Mouse (Mus musculus): ENCODE results near the gene Mtch1.
"Not testable (repeated sequence)": the region's sequence is repeated elsewhere in the genome, so short reads cannot be mapped to it uniquely, and the experiment has no call there.

Mtch1 gene

DNA sequence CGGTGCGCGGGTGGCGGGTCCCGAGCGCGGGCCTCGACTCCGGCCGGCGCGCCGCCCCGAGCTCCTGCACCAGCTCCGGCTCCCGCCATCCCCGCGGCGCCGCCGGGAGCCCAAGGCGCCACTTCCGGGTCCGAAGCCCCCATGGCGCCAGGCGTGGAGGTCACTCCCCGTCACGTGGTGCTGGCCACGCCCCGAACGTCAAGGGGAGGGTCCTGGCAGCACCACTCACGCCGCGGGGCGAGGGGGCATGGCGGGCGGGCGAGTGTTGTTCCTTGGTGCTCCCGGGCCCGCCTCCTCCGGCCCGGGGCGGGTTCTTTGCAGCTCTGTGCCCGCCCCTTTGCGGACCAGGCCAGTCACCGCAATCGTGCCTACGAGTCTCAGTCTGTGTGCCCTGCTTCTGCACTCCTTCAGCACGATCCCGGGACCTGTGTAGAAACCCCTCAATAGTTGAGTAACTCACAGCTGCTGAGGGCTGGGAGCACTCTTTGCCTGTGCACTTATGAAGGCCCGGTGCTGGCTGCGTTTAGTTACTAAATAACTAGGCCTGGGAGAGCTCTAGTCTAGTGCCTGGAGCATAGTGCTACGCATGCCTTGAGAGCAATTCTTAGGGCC, at the start of gene Mtch1:
Gene Mtch1 (minus strand): TSS at position 290 of the 612 bp plus-strand sequence.
- peak; percentile 99 for DNase-seq (ENCODE audit: low spot score)

DNA sequence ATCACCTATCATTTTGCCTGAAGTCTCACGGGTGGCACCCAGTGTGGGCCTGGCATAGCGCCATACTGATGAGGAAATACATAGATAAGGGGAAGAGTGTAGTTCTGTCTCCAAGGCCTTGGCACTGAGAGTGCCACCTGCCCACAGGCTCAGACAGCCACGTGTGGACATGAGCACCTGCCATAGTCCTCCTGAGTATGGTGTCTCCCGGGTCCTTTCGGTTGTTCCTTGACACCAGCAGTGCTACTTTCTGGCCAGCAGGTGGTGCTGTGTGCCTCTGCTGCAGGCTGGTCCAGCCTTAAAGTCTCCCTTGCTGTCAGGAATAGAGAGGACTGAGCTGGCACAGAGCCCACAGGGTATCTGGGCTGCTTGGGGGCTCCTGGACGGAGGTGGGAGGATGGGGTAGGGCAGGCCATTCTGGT, 49.1 kb upstream of the Mtch1 start:
- peak; percentile 71 for DNase-seq (ENCODE audit: low spot score)

DNA sequence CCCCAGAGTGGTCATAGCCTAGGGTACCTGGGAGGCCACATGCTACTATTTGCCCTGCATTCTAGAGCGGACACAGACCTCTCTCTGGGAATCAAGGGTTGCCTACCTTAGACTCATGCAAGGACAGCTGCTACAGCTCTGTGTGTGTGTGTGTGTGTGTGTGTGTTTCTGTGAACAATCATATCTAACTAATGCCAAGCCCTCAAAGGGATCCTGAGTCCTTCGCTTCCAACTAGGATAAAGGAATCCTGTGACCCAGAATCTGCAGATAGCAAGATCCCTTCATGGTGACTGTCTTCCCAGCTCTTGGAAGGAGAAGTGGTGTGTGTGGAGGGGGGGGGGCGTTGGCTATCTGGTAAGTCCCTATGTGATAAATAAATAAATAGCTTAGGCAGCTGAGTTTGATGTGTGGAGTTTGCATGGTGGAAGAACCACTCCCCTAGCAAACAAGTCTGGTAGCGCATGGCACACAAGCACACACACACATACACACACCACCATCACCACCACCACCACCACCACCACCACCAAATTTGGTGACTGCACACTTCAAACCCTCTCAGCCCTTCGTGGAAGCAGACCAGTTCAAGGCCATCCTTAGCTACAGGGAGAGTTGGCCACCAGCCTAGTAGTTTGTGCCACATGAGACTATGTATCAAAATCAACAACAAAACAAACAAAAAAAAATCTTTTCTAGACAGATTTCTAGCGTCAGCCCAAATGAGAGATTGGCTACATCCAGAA, 48.5 kb upstream of the Mtch1 start:
- DNase-seq (ENCODE audit: low spot score): no peak

DNA sequence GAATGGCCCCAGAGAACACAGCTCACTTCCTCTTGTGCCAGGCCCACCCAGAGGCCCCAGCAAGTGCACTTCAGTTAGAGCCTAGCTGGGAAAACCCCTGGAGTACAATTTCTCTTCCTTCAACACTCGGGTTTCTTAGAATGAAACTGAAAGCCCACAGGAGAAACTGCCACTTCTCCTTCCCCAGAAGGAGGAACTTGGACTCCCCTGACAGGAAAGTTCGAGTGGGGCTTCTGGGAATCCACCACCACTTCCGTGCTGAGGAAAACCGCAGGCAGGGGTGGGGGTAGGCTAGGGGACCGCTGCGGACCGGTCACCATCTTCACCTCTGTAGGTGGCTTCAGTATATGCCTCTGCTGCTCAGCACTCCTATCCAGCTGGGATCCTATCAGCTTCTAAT, 47.6 kb upstream of the Mtch1 start:
- peak; percentile 28 for DNase-seq (ENCODE audit: low spot score)

DNA sequence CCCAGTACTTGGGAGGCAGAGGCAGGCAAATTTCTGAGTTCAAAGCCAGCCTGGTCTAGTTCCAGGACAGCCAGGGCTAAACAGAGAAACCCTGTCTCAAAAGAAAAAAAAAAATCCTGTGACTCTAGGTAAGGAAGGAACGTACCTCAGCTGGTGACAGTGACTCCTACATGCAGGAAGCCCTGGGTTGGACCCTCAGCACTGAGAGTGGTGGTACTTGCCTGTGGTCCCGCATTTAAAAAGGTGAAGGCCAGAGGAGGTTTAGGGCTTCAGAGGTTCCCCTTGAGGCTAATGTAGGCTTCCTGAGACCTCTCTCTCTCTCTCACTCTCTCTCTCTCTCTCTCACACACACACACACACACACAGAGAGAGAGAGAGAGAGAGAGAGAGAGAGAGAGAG, 47.0 kb upstream of the Mtch1 start:
- not testable (repeated sequence) for DNase-seq (ENCODE audit: low spot score)

DNA sequence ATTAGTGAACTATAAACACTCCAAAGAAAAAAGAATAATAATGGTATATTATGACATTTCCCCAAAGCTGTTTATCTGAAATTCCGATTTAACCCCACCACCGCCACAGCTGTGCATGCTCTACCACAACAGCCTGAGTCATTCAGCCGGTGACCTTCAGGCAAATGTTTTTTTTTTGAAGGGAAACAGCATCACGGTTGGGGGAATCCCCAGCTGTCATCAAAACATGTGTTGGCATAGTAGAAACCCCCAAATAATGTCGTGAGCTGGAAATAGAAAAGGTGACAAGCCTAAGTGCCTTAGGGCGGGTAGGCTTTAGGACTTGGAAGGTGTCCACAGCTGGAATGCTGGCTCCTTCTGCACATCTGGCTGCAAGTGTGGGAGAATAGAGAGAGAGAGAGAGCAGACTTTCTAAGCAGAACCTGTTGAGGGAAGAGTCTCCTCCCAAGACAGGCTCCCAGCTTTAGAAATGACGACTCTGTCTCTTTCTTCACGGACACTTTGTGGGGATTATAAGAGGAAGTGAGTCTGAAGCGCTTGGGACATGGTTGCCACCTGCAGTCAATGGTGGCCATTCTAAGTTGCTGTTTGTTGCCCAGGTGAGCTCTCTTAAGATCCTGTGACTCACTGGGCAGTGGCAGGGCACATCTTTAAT, 46.5 kb upstream of the Mtch1 start:
- DNase-seq (ENCODE audit: low spot score): peak; percentile 42

DNA sequence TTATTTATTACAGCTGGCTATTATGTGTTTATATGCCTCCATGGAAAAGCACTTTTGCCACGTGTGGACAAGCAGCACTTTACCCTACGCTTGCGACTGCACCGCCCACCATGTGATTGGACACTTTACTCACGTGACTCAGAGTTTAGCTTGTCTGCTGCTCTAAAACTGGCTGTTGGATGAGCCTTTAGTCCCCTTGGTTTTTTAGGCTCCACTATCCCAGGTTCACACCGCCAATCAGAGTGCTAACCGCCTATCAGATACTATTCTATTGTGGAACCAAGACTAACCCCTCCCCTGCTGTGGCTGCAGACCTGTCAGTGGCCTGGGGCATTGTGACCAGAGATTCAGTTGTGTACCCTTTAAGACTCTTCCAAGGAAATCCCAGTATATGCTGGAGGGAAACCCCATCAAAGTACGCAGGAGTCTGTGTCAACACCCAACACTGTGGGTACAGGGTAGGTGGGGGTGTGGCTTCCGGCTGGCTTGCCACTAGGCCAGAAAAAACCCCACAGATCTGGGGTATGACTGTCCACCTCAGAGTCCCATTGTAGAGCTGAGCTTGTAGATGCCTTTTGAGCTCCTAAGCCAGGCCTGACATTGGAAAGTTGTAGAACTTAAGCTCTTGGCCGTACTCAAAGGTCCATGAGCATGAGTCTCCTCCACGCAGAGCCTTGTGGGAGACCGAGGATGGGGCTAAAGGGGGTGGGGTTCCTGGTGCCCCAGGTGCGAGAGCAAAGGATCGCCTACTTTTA, 45.8 kb upstream of the Mtch1 start:
- peak; percentile 28 for DNase-seq (ENCODE audit: low spot score)

DNA sequence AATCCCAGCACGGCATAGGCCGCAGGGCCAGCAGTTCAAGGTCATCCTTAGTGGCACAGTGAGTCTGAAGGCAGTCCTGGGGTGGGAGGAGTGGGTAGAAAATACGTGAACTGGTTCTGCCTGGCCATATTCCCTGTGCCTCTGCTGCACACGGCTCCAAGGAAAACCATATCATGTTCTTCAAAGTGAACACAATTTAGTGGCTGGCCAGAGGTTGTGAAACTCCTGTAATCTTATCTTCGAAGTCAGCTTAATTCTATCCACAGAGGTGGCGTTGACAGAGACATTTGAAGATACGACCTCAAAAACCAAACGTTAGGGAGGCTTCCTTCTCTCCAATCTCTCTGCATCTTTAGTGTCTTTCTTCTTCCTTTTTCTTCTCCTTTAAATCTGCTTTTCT, 43.5 kb upstream of the Mtch1 start:
- DNase-seq (ENCODE audit: low spot score): no peak

DNA sequence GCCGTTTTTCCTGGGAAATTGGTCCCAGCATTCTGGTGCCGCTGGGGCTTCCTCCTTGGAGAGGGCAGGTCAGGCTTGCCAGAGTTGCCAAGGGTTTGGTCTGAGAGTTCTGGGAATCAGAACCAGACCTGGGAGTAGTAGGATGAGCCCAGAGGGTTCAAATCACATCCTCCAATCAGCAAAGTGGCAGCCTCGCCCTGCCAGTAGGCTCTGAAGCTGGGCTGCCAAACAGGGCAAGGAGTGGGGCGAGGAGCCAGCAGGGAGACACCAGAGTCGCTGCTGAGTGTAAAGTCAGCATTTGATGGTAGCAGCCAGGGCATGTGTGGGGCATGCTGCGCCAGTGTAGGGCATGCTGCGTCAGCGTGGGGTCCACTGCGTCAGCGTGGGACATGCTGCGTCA, 41.2 kb upstream of the Mtch1 start:
- DNase-seq (ENCODE audit: low spot score): no peak

DNA sequence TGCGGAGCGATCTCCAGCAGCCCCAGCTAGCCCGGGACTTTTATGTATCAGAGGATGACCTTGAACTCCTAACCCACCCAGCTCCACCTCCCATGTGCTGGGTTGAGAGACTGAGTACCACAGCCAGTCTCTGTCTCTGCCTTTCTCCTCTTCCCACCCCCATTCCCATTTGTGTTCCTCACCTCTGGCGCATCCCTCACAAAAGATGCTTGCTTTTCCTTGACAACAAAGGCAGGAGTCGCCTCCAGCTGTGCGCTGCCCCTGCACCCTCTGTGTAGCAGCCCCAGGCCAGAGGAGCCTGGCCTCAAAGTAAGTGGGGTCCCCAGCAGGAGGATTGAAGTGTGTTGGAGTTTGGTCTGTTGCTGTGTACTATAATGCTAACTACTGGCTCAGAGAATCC, 38.0 kb upstream of the Mtch1 start:
- DNase-seq (ENCODE audit: low spot score): no peak

DNA sequence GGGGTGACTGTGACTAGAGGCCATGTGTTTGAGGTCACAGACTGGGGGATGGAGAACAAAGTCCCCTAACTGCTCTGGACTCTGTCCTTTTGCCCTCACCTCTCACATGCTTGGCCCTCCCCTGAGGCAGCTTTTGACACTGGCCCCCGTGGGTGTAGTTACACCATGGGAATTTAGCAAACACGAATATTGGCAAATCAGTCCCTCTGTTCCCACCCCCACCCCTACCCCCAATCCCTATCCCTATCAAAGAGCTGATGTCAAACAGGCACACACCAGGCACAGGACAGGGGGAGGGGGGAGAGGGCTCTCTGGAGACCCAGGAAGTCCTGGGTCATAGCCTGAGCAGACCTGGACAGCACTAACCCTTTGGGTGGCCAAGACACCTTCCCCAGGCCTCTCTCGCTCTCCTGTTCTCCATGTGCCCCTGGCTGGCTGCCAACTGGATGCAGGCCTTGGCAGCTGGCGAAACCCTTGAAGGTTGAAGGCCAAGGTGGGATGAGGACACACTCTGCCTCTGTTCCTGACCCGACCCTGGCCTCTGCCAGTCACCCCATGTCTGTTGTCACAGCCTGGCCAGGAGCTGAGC, 37.2 kb upstream of the Mtch1 start:
- no peak for DNase-seq (ENCODE audit: low spot score)

DNA sequence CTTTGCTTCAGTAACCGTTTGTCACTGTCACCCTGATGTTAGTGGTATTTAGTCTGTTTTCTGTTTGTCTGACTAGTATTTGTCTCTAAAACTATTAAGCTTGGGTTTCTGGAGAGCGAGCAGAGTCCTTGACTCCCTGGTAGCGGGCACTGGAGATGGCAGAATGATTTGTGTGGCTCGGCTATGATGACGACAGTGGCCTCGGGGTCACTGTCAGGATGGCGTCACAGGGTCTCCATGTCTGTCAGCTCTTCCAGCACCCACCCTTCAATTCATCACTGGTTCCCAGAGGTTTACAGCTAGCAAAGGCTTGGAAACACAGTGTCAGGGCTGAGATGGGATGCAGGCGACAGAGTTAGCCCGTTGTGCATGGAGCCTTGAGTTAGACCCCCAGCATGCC, 36.2 kb upstream of the Mtch1 start:
- no peak for DNase-seq (ENCODE audit: low spot score)

DNA sequence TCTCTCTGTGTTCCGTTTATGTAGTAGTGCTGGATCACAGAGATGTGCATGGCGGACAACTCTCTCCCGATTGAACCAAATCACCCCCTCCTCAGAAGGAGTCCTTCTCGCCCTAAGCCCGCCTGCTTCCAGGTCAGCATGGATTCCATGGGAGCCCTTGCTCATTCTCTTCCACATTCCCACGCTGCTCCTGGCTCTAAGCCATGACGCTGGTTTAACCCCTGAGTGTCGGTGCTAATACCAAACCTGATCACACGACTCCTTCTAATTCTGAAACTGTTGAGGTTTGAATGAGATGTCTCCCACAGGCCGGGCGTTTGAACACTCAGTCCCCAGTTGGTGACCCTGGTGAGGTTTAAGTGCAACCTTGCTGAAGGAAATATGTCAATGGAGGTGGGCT, 34.7 kb upstream of the Mtch1 start:
- DNase-seq (ENCODE audit: low spot score): no peak

DNA sequence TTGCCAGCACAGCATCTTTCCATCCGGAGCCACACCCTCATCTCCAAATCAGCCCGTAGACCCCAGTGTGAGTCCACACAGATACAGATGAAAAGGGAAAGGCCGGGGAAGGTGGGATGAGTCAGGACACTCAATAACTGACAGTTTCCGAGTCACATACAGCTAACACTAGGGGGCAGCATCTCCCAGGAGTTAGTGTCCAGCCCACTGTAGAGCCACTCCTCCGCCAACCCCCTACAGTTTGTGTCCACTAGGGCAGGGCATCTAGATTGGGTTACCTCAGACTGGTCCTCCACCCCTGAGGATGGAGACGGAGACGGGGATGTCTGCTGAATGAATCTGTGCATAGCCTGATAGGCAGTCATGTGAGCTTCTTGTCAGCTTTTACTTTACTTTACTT, 33.7 kb upstream of the Mtch1 start:
- DNase-seq (ENCODE audit: low spot score): no peak

DNA sequence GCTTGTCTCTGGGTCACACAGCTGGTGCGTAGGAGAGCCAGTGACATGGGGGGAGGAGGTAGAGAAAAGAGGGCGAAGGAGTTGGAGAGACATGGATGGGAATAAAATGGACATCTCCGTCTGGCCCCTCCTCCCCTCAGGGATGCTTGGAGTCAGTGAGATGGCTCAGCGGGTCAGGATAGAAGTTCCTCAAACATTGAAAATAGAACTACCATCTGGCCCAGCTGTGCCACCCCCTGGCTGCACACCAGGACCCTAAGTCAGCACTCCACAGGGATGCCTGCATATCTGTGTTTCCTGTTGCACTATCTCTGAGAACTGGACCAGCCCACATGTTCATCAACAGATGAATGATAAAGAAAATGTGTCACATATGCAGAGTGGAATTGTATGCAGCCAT, 32.5 kb upstream of the Mtch1 start:
- DNase-seq (ENCODE audit: low spot score): no peak

DNA sequence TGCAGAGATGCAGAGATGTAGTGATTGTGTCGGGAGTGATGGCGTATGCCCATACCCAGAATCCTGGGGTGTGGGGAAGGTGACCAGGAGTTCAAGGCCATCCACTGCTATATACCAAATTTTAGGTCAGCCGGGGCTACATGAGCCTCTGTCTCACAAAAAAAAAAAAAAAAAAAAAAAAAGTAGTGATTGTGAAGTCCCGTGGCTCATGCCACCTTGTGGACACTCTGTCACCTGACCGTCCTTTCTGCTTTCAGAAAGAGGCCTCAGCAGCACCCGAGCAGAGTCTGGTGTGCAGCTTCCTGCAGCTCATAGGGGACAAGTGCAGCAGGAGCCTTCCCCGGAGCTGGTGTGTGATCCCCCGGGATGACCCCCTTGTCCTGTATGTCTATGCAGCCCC, 30.3 kb upstream of the Mtch1 start:
- no peak for DNase-seq (ENCODE audit: low spot score)

DNA sequence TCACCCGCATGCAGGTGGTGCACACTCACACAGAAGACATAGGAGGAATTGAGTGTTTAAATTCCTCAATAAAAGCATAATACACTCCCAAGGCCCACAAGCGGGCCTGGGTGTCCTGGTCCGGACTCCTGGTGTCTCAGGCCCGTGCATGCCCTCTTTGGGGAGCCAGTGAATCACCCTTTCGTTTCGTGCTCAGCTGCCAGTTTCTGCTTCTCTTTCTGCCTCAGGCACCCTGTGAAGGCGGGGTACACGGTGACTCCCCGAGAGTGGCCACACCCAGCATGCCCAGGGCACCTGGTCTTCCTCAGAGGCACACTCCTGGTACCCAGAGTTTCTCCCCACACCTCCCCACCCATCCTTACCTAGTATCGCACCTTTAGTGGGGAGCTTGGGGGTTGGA, 28.1 kb upstream of the Mtch1 start:
- DNase-seq (ENCODE audit: low spot score): no peak

DNA sequence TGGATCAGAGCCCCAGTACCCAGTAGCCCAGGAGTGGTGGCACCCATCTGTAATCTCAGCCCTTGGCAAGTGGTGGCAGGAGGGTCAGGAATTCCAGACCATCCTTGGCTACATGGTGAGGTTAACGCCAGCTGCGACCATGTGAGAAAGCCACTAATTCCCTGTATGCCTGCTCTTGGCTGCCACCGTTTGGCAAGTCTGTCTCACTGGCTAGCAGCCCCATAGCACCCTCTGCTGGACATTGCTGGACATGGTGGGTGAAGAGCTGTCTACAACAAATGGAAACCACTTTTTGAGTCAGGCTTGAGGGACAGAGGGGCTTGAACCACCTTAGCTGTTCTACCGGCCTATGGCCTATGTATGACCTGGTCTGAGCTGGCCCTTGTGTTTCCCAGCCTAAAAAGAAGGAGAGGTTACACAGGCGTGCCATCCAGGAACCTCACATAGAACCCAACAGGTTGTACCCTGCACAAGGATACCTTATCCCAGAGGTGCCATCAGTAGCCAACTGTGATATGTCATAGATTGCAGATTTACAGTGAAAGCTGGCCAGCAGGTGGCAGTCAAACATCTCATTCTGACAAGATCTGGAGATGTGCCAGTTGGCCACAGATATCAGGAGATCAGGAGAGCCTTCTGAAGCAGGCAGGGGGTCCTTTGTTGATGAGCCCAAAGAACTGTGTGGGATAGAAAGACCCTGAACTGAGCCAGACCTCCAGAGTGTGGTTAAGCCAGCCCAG, 23.4 kb upstream of the Mtch1 start:
- peak; percentile 82 for DNase-seq (ENCODE audit: low spot score)

DNA sequence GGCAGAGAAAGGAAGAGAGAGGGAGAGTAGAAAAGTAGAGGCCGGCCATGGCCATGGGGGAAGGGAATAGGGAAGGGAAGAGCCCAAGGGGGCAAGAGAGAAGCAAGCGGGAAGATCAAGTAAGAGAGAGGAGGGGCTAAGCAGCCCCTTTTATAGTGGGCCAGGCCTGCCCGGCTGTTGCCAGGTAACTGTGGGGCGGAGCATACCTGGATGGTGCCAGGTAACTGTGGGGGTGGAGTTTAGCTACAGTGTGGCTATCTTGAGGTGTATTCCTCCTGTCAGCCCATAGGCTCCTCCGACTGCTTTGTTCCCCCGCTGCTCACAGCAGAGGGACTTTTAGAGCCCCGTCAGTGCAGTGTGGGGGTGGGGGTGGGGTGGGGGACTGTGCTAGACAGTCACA, 21.0 kb upstream of the Mtch1 start:
- DNase-seq (ENCODE audit: low spot score): no peak

DNA sequence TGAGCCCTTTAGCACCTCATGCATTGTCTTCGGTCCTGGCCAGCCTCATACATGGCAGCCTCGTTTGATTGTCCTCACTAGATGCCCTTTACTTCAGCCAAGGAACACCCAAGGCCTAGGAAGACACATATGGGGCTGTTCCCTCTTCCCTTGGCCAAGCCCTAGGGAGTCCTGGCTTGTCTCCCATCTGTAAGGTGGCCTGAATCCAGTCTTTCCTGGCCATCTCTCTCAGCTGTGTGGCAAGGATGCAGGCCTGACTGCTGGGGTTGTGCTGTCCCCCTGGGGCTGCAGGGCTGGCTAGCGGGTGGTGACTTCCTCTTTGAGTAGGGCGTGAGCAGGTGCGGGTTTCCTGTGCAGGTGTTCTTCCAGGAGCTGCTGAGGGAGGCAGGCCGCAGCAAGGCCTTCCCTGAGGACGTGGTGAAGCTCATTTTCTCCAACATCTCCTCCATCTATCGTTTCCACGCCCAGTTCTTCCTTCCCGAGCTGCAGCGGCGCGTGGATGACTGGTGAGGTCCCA, 17.4 kb upstream of the Mtch1 start:
- no peak for DNase-seq (ENCODE audit: low spot score)

DNA sequence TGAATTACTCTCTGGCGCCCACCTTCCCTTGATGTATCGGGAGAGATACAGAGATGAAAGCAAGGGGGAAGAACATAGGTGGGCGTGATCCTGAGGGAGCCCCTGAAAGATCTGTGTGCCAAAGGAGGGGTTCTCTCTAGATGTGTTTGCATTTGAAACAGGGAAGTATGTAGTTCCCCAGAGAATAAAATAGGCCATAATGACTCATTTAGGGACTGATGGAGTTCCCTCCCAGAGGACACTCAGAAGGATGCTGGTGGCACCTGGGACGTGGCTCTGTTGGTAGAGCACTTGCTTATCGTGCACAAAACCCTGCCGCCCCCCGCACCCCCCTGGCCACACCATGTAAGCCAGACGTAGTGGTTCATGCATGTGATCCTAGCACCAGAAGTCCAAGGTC, 15.4 kb upstream of the Mtch1 start:
- DNase-seq (ENCODE audit: low spot score): no peak

Measured in spleen, adult 12 weeks (tissue).